Mouse (Mus musculus) right cerebral cortex, postnatal 25 days (tissue): Measurements from ENCODE around the gene Jhy.
A peak's percentile ranks its signal among the peaks of the same experiment; 100 is the strongest.

ENCODE experiments used
- DNase-seq: peaks from one replicate; pipeline ENCODE4 v3.0.0; 2022

Jhy gene

DNA sequence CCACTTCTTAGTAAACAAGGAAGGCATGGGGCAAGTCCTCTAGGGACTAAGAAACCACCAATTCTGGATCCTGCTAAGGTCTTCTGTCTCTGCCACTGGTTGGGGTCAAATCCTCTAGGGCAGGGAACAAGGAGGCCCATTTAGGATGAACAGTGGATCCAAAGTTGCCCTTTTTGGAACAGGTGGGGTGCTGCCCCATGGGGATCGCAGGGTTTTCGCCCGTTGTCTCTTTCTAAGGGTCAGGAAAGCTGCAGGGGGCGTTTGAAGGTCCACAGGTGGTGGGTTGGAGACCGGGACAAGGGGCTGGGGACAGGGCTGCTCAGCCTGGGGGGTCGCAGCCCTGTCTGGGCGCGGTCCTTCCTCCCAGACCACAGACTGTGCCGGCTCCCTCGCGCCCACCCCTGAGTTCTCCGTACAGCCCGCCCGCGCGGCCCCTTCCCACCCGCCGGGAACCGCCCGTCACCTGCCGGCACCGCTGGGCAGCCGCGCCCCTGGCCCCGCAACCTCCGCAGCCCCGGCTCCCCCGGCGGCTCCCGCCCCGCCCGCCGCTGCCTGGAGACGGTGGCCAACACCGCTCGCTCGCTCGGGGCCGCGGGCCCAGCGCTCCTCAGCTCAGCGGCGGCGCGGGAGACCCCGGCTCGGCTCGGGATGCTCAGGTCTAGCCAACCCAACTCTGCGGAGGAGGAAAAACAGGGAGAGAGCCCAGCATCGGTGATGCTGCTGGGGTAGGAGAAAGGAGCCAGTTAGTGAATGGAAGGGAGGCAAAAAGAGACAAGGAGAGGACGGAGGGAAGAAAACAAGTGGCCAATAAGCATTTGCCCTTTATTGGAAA, at the start of gene Jhy:
Jhy (minus strand) TSS at position 533 of the 832 bp plus-strand sequence.
- peak; percentile 19 for DNase-seq

DNA sequence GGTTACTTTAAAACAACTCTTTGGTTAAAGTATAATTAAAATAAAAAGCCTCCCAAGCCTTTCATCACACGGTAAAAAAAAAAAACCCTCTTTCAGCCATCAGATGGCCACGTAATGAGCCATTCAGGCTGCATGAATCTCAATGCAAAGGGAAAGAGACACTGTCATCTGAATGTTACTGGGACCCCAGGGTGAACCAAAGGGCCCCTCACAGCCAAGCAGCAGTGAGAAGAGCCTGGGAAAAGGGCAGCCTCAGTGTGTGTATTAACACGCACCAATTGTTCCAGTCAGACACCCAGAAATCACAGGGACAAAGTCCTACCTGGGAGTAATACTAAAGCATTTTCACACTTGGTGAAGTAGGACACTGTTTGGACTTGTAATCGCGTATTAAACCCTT, 48.5 kb upstream of the Jhy start:
- DNase-seq: no peak

DNA sequence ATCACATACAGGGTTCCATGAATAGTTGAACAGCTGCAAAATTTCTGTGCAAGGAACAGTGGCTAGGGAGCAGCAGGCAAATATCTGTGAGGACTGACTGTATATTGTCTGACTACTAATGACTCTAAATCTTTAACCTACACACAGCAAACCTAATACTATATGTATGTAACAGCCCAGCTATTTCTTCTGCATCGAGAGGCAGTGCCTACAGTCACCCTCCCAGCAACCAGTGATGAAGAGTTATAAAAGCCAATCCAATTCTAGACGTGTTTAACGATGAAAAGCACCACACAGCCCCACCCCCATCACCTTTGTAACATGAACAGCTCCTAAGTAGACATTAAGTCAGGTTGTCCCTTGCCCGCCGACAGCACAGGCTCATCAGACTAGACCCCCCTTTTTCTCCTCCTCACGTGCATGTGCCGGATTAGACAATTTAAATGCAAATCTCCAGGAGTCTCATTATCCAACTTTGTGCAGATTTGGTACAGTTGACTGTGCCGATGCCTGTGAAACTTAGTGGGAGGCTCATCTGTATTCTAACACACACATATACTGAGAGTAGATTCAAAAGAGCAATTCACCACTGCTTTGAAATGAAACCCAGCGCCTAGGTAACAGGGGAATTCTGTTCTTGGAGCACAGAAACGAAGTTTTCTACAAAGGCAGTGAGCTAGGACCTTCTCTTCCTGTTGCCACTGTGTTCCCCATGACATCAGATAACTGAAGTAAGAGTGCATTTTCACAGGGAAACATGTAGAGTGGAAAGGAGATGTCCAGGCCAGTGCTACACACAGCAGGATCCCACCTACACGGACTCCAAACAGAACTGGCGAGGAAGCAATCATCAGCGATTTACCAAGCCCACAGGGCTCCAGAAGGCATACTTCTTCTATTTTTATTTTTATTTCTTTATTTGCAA, 47.9 kb upstream of the Jhy start:
- DNase-seq: no peak

- DNase-seq: no peak
Measured at GRCm38 (mm10) chr9:41007785-41008184, 43.9 kb upstream of the Jhy start.

DNA sequence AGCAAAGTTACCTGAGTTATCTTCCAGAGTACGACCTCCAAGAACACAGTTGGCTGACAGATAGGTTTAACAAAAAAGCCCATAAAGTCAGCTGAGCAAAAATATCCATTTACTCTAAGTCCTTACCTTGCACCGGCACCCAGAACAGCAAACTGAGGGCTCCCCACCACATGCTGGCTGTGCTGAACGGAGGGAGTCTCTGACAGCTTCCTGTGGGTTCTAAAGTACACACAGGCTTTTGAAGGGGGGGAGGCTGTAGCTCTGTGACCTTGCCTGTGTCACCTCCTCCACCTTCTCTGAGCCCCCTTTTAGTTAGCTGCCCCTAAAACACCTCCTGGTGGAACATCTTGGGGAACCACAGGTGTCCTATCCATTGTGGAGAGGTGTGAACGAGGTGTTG, 40.5 kb upstream of the Jhy start, which contains the start of gene Crtam:
Crtam (minus strand) TSS at position 214 of the 400 bp plus-strand sequence.
- DNase-seq: no peak

GRCm38 (mm10) chr9:40997116-40997779, 33.3 kb upstream of the Jhy start:
- DNase-seq: no peak

GRCm38 (mm10) chr9:40994075-40994474, 30.2 kb upstream of the Jhy start:
- DNase-seq: no peak

GRCm38 (mm10) chr9:40991511-40991910, 27.6 kb upstream of the Jhy start:
- DNase-seq: no peak

GRCm38 (mm10) chr9:40989940-40990588, 26.1 kb upstream of the Jhy start:
- peak; percentile 47 for DNase-seq

- no peak for DNase-seq
Measured at GRCm38 (mm10) chr9:40984313-40984712, 20.4 kb upstream of the Jhy start.

DNA sequence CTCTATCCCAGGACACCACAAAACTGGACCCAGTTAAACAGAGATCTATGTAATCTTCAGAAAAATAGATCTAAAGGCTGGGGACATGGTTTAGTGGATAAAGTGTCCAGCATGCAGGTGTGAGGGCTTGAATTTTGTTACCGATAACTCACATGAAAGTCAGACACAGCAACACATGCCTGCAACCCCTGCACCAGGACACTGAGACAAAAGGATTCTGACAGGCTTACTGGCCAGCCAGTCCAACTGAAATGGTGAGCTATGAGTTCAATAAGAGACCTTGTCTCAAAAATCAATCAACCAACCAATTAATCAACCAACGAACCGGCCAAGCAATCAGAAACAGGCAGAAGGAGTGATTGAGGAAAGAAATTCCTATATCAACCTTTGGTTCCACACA, 19.8 kb upstream of the Jhy start:
- DNase-seq: no peak

GRCm38 (mm10) chr9:40982480-40982879, 18.6 kb upstream of the Jhy start:
- no peak for DNase-seq

DNA sequence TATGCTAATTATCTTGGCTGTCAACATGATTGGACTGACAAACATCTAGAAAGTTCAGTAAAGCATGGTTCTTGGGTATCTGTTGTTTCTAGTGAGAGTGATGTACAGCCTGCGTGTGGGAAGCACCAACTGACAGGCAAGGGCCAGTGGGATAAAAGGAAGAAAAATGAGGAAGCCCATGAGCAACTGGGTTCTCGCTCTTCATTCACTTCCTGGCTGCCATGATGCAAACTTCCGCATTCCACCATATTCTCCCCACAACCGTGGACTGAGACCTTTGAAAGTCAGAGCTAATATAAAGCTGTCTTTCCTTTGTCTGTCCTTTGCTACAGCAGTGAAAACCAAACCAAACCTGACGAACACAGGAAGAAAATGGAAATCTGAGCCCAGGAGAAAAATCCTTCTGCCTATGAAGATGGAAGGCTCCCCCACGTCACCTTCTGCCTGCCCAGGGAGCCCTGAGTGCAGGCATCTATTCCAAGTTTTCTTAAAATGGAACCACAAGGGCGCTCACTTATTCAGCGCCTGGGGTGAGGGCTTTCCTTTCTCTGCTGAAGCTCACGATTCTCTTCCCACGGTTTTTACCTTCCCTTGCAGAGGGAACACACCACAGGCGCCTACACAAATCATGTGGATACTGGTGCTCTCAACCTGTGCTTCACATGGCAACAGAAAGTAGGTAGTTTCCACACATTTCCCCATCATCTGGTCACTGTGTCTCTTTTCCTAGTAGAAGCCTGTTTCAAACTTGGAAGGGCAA, 10.3 kb upstream of the Jhy start:
- peak; percentile 14 for DNase-seq

GRCm38 (mm10) chr9:40964418-40964714, 448 bp upstream of the Jhy start:
- DNase-seq: no peak

GRCm38 (mm10) chr9:40961401-40961800, 2.5 kb downstream of the Jhy start:
- DNase-seq: no peak

DNA sequence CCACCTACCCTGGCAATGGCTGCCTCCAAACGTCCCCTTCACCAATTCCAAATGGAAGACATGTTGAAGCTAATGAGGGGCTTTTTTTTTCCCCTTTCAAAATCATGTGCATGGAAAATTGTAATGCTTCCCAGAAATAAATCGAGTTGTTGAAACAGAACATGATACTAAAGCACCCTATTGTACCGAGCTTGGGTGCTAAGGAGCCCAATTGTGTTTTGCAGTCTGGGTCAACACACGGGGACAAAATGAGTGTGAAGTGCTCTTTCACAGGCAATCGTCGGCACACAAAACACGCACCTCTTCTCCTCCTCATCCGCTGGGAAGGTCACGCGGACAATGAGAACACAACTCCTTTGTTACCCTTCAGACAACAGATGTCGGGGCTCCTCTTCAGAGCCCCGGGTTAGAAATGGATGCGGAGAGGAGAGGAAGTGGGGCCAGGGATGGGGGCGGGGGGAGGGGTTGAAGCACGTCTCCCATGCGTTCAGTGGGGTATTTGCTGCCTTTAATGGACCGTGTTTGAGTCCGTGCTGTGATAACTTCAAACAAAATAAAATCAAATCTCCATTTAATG, 14.8 kb downstream of the Jhy start:
- DNase-seq: no peak

DNA sequence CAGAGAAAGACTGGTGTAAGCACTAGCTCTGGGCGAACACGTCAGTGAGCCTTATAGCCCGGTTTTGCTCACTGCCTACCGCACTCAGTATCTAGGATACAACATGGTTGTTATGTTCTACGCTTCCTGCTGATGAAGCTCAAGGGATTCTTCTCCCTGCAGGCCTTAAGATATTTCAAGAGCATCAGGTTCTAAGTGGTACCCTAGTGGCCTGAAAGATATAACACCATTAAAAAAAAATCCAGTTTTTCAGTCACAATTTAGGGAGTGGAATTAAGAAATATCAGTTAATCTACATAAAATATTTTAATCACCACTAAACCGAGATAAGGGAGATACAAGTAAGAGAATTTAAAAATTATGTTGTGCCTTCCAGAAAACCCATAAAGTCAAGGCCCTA, 15.4 kb downstream of the Jhy start:
- no peak for DNase-seq

GRCm38 (mm10) chr9:40947131-40947530, 16.8 kb downstream of the Jhy start:
- no peak for DNase-seq

DNA sequence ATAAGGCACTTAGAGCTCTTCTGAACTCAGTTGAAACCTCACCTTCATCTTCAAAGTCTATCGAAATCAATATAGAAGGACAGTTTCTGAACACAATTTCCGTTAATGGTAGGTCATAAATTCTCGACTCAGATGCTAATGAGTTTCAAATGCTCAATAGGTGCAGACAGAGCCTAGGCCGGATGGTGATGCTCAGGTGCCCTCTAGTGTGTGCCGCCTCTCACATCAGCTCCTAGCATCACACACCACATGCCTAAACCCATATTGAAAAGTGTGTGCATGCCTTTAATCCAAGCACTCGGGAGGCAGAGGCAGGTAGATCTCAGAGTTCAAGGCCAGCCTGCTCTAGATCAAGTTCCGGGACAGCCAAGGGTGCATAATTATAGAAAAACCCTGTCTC, 26.5 kb downstream of the Jhy start:
- no peak for DNase-seq

DNA sequence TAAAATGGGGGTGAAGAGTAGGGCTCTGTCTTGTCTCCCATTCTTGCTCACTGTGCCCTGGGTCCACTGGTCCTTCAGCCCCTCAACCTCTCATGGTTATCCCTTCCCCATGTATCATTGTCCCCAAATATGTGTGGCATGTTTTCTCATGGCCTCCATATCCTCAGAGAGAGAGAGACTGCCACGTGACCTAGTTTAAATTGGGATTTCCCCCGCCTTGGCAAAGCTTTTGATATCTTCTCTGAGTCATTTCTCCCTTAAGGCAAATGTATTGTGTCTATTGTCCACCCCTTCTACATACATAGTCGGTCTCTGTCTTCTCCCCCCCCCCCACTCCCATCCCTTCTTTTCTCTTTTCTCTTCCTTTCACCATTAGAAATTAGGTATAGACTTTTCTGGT, 30.6 kb downstream of the Jhy start:
- DNase-seq: no peak

DNA sequence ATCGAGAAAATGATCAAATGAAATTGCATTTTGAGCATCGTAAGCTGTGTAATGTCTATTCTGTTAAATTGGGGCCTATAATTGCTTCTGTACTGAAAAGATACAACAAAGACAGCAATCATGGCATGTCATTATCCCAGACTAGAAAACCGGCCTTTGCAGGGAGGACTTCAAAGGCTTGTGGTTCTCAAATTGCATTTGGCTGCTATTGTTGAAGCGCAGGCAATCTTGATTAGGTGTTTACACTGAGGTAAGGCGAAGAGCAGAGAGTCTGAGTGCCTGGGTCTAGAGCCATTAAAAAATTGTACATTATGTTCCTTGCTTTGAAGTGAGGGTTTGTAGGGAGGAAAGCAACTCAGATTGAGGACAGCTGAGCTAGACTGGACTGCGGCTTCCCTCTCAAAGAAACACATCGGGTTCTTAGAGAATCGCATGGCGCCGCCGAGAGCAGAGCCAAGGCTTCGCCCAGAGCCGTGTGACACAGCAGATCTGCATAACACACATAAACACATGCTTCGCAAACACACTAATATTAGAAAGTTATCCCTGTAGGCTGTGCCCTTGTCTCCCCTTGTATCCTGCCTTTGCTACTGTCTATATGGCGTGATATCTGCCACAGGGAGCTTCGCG, 36.5 kb downstream of the Jhy start:
- DNase-seq: no peak
